Mouse (Mus musculus) adrenal gland (tissue): Measurements from ENCODE around the gene Gm6377.

Source experiments
- intact Hi-C: fragments of 180-260 bp; cut with DNase I; formaldehyde crosslinking; loops from one replicate; pipeline ENCODE4 v1.15.1; 2025
- long read RNA-seq, 2 experiments: library from polyadenylated mRNA; unstranded; transcript quantifications; one replicate each; pipeline ENCODE4 v2.0.0; 2020; ENCODE audit warnings: borderline replicate concordance in 1 of 2; ENCODE audit not compliant: insufficient replicate concordance in 1 of 2

Gene Gm6377
- long read RNA-seq, experiment 1, result 0 reads
- long read RNA-seq, experiment 2, result 0 reads

DNA sequence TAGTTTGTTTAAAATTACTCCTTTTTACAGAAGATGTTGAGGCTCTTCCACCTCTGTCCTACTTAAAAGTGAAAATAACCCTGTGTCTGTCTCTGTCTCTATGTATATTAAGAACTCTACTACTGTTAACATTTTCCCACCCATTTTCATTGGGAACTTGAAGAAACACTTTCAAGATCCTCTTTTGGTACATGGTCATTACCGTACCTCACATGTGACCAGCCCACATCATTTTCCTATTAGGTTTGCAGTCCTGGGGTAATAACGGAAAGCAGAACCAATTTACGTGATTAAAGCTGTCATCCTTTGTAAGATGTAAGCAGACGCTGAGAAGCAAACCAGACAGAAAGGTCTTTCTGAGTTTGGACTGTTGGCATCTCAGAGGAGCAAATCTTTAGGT, at the start of gene Gm6377:
Gm6377 (plus strand) TSS at position 289 of the 400 bp plus-strand sequence.
- intact Hi-C loops, result no loop called here

DNA sequence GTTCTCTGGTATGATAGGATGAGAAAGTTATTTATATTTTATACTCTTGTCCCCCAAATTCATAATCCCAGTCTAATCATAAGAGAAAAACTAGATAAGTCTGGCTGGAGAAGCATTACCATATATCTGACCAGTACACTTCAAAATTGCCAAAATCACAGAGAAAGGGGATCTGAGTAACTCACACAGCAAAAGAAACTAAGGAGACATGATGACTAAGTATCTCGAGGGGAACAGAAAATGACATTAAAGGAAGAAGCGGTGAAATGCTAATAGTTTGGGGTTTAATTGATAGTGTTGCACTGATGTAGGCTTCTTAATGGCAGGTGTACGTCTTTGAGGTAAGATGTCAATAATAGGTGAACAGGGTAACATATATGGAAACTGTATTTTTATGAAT, 49.4 kb upstream of the Gm6377 start:
- intact Hi-C loops, result no loop called here

DNA sequence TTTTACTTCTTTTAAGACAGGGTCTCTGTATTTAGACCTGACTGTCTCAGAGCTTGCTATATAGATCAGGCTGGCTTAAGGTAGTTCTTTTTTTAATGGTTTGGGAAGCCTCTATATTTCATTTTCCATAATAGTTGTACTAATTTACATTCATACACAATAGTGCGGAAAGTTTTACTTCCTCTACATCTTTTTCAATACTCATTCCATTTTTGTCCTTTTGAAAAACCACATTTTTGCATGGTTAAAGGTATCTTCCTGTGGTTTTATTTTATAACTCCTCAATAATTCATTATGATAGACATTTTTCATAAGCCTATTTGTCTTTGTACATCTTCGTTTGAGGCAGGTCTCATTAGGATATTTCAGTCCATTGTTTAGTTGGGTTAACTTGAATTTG, 45.3 kb upstream of the Gm6377 start:
- intact Hi-C loops, result no loop called here

DNA sequence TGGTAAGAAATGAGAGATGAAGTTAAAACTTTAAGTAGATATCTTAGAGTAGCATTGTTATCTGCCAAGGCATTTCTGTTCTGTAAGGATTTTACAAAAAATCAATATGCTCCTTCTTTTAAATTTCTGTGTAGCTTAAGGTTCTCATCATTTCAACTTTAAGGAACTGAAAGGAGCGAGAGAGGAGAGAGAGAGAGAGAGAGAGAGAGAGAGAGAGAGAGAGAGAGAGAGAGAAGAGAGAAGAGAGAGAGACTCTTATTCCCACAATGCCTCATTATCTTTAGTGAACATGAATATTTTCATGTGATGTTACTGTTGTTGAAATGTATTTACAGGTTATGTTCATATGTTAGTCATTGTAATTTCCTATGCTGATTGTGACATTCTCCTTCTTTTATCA, 36.2 kb upstream of the Gm6377 start:
- intact Hi-C loops, result no loop called here

DNA sequence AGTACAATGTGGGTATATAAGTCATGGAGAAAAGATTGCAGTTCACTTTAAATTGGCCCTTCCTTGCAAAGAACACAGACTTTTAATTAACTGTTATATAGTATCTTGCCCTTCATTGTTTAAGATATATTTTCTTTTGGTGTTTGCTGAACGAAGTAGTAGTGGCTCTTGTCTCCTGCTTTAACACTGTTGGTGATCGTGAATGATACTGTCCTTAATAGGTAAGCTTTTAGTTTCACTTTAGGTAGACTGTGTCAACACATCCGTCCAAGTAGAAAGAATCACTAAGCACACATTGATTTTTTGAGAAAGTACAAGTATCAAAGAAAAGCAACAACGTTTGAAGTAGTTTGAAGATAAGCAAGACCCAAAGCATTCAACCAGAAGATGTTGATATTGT, 35.7 kb upstream of the Gm6377 start:
- intact Hi-C loops, result no loop called here

DNA sequence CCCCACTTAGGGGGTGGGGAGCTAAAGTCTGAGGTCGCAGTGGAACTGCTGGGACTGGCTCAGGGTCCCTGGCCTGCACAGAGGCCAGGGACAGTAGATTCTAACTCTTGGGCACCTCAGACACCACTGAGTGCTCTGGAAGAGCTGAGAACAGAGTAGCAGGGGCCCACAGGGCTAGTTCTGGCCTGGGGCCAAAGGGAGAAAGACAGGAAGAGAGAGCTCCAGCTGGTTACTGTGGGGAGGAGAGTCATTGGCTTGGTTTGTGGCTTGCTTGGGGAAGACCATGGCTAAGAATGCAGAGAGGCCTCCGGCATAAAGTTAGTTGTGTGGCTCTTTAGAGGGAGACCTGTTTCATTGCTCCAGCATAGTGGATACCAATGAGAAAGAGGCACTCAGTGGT, 21.5 kb upstream of the Gm6377 start:
- intact Hi-C loops, result no loop called here

DNA sequence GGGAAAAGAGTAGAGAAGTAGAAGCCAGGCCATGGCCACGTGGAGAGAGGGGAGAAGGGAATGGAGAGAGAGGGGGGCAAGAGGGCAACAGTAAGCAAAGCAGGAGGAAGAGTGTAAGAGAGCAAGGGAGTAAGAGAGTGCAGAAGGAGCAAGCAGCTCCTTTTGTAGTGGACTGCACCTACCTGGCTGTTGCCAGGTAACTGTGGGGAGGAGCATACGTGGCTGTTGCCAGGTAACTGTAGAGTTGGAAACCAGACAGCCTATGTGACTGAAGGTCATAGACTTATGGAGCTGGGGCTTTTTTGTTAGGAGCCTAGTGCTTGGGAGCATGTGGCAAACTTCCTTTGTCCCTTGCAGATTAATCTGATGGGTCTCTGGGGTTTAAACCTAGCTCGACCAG, 21.1 kb upstream of the Gm6377 start:
- intact Hi-C loops, result no loop called here

DNA sequence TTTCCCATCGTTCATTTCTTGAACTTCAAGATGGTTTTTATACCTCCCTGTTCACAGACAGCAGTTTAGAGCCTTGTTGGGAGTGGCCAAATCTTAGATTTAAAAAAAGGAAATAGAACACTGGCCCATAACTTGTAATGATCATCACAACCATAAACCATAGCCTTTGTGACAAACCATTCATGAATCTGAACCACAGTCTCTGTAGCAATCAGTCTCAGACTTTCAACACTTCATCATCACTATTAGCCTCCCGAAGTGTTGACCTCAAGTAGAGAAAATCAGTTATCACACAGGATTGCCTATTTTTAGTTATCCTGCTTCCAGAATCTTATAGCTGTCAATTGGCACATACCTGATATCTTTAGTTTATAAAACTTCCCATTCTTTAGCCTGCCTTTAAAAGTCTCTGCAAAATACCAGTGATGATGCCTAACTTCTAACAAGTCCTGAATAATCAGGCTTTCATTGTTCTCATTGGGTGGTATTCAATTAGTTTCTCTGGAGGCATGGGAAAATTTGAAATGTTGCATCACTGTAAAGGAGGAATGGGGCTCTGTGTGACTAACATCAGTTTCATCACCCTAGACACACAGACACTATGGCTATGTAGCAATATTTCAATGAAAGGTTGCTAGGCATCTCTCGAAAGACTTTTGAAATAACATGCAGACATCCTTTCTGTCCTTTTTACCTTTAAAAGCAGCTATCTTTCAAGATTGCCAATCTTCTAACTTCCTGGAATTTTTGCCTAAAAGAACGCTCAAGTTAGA, 11.7 kb upstream of the Gm6377 start:
- intact Hi-C loops, result no loop called here

DNA sequence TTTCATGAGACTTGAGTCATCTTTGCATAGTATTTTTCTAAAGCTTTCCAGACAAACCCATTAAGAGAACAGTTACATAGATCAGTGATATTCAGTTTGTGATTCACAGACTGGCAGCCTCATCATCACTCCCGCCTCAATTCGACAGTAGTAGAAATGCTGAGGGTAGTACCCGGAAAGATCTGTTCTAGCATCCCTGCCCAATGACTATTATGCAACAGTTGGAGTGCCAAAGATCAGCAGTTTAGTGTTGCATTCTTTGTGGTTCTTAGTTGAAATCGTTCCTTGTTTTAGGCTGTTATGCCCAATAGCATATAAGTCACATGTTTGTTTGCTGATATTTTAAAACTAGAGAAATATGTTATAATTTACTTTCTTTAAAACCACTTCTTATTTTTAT, 6.9 kb upstream of the Gm6377 start:
- intact Hi-C loops, result no loop called here

DNA sequence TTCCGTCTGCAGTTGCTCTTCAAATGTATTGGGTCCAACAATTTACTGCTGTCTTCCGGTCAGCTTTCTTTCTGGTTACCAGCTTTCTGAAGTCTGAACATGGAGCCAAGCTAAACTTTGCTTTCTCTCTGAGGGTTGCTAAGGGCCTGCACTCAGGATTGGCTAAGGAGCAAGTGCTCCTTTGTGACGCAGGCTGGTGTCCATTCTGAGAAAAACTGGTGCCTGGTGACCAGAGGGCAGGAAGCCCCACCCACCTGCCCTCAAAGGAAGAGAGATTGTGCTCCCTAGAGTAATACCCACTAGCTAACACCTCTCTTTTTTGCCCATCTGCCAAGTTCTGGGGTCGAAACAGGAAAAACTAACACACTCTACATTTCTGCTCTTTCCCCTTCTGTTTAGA, 5.6 kb upstream of the Gm6377 start:
- intact Hi-C loops, result no loop called here

DNA sequence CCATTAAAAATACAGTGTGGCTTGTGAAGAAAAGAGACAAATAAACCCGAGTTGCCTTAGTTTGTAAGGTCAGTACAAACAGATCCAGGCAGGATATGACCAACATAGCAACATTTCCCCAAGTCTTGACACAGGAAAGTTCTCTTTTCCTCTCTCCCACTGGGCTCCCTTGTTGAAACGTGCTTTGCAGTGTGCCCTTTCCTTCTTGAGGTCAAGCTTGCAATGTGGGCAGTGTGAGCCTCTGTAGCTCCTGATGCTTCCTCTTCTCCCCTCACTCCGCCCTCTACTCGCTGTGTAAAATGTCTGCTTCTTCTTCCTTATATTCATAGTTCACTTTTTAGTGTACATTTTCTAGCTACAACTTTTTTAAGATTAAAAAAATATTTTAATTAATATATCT, 5.1 kb upstream of the Gm6377 start:
- intact Hi-C loops, result no loop called here

DNA sequence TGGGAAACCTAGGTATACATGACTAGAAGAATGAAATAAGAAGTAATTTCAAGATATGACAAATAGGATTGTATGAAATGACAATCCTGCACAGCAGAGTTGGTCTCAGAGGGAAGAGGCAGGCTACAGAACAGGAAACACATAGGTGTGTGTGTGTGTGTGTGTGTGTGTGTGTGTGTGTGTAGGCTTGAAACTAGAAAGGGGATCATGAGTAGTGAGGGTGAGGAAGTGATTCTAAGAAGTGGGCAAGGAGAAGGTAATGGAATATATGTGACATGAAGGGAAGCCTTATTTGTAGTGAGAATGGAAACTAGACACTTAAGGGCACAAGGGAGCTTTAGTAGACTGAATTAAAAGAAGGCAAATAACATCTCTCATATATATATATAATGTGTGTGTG, 11.3 kb downstream of the Gm6377 start:
- intact Hi-C loops, result no loop called here

DNA sequence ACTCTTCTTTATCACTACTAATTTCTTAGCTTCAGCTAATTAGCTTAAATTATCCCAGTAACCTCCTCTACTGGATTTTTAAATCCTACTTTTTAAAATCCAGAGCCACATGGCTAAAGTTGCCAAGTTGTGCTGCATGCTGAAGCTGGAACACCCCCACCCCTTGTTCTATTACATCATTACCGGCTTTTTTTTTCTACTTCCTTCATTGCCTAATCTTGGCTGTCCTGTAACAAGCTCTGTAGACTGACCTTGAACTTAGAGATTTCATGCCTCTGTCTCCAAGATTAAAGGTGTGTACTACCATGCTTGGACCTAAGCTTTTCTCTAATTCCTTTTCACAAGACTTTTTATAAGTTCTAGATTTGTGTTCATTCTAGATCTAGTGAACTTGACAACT, 32.2 kb downstream of the Gm6377 start:
- intact Hi-C loops, result no loop called here

DNA sequence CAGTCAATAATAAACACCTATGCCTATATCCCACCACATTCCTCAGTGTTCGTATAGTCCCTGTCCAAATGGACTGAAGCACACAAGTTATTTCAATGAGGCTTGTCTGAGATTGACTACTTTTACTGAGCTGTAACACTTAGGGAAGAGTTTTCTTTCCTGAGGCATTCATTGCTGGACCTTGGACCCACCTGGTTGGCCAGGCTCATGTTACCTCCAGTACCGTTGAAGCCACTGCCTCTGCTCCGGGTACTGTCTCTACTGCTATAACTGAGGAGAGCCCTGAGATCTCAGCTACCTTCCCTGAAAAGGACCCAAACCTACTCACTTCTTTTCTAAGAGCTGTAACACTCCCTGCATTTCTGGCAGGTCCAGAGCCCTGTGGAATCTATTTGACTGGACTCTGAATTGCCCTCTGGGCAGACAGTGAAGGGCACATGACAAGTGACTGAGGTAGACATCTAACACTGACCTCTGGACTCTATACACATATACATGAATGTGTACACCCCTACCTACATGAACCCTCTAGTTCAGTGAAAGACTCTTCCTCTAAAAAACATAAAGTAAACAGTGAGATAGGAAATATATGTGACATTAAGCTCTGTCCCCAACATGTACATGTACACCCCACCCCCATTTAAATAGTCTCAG, 39.0 kb downstream of the Gm6377 start:
- intact Hi-C loops, result loop anchor here (10.0 kb wide), 1 partner anchor 151 kb away; no protein-coding TSS in a partner anchor

DNA sequence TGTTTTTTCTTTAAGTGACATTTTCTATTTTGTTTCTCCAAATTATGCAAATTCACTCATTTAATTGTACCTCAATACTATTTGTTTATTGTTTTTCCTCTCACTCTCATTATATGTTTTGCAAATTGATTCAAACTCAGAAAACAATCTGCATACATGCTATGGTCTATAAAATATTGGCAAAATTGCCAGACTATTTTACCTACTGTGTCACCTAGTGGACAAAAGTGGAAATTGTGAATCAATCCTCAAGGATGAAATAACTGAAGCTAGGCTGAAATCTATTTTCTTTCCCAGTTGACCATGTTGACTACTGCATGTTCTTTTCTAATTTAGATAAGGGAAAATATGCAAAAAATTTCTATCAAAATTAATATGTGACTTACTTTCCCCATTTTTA, 41.6 kb downstream of the Gm6377 start:
- intact Hi-C loops, result loop anchor here (10.0 kb wide), 1 partner anchor 153 kb away; no protein-coding TSS in a partner anchor
